Mouse (Mus musculus) liver, embryonic 16.5 days (tissue): Measurements from ENCODE around the gene Slmap. TPM values are rescaled to one million over a fixed set of nuclear protein-coding genes. Genes with fewer than 3 reads are reported as not detected.

ENCODE experiments used
- ATAC-seq: fragments of 200-750 bp; cut with Nextera tagmentation; 2 replicates; pipeline ENCODE4 v1.8.0; 2017; ENCODE audit warnings: low read depth, mild to moderate bottlenecking, moderate number of reproducible peaks, moderate library complexity
- H3K27ac ChIP-seq: fragments of 300-500 bp; sonication (generic); 2 replicates; pipeline ENCODE4 v1.5.1; 2014; ENCODE audit warnings: mild to moderate bottlenecking, low read length
- H3K27me3 ChIP-seq: fragments of 300-500 bp; sonication (generic); 2 replicates; pipeline ENCODE4 v1.6.1; 2014; ENCODE audit warnings: low read depth, low read length, mixed read lengths; ENCODE audit not compliant: control insufficient read depth, insufficient read depth
- H3K36me3 ChIP-seq: fragments of 300-500 bp; sonication (generic); 2 replicates; pipeline ENCODE4 v1.6.1; 2014; ENCODE audit warnings: mild to moderate bottlenecking; ENCODE audit not compliant: control insufficient read depth, insufficient read depth
- H3K4me1 ChIP-seq: fragments of 300-500 bp; sonication (generic); 2 replicates; pipeline ENCODE4 v1.6.1; 2014; ENCODE audit warnings: low read depth, low read length, mixed read lengths; ENCODE audit not compliant: control insufficient read depth
- H3K4me2 ChIP-seq: fragments of 300-500 bp; sonication (generic); 2 replicates; pipeline ENCODE4 v1.6.1; 2014; ENCODE audit warnings: low read depth, low read length, mixed read lengths
- H3K4me3 ChIP-seq: fragments of 300-500 bp; sonication (generic); 2 replicates; pipeline ENCODE4 v1.5.1; 2014; ENCODE audit warnings: low read depth, mild to moderate bottlenecking, low read length
- H3K9ac ChIP-seq: fragments of 300-500 bp; sonication (generic); 2 replicates; pipeline ENCODE4 v1.6.1; 2014; ENCODE audit warnings: low read depth, low read length
- H3K9me3 ChIP-seq: fragments of 300-500 bp; sonication (generic); replicated peaks from 2 replicates; pipeline ENCODE4 v1.6.1; 2016; ENCODE audit warnings: low read length; ENCODE audit not compliant: control insufficient read depth
- WGBS: fragments of 180-500 bp; shearing (Covaris S2); extraction: QIAGEN DNeasy Blood & Tissue Kit; methylation state at CpG from one replicate; pipeline ENCODE4 v1.1.7; 2014; ENCODE audit not compliant: insufficient replicate concordance; 5-methylcytosine and 5-hydroxymethylcytosine counted together
- polyA plus RNA-seq: library from polyadenylated mRNA; unstranded; fragments of >200 nt; fragmentation: Nextera tagmentation; extraction: Ambion mirVana; gene quantifications from 2 replicates; pipeline ENCODE4 v1.2.1, GENCODE M21; 2015

Gene Slmap
- polyA plus RNA-seq, 1 experiment from 2014 or later = 7.5 TPM

- H3K36me3 ChIP-seq = no peaks in the 10 kb centered on the region
- no peak overlapping the region for H3K4me3 ChIP-seq
- no peaks in the 10 kb centered on the region for H3K9me3 ChIP-seq
- H3K9ac ChIP-seq = no peak overlapping the region
- 68% methylated on average over 2 of the region's 2 CpGs for WGBS
- H3K4me1 ChIP-seq = no peaks in the 10 kb centered on the region
- no peak overlapping the region for H3K27ac ChIP-seq
- H3K27me3 ChIP-seq = no peaks in the 10 kb centered on the region
- no peak for ATAC-seq
- H3K4me2 ChIP-seq = no peak overlapping the region
Observed at GRCm38 (mm10) chr14:26562247-26562646, 27.5 kb upstream of the Slmap start.

GRCm38 (mm10) chr14:26558536-26558935 lies 23.8 kb upstream of the Slmap start:
- H3K27me3 ChIP-seq = no peaks in the 10 kb centered on the region
- H3K27ac ChIP-seq = no peak overlapping the region
- no peak overlapping the region for H3K4me2 ChIP-seq
- no peak overlapping the region for H3K4me3 ChIP-seq
- H3K4me1 ChIP-seq = no peaks in the 10 kb centered on the region
- no peak for ATAC-seq
- H3K9ac ChIP-seq = no peak overlapping the region
- 79% methylated on average over 7 of the region's 7 CpGs for WGBS
- no peaks in the 10 kb centered on the region for H3K36me3 ChIP-seq
- H3K9me3 ChIP-seq = no peaks in the 10 kb centered on the region

- 68% methylated on average over 1 of the region's 1 CpGs for WGBS
- no peak overlapping the region for H3K27ac ChIP-seq
- no peak overlapping the region for H3K4me3 ChIP-seq
- no peak overlapping the region for H3K4me2 ChIP-seq
- H3K4me1 ChIP-seq = no peaks in the 10 kb centered on the region
- no peaks in the 10 kb centered on the region for H3K9me3 ChIP-seq
- no peak for ATAC-seq
- H3K9ac ChIP-seq = no peak overlapping the region
- H3K27me3 ChIP-seq = no peaks in the 10 kb centered on the region
- no peaks in the 10 kb centered on the region for H3K36me3 ChIP-seq
Observed at GRCm38 (mm10) chr14:26557581-26557980, 22.9 kb upstream of the Slmap start.

- no peak for ATAC-seq
- H3K4me1 ChIP-seq = no peaks in the 10 kb centered on the region
- no peak overlapping the region for H3K4me2 ChIP-seq
- no peaks in the 10 kb centered on the region for H3K36me3 ChIP-seq
- WGBS = 19% methylated on average over 3 of the region's 3 CpGs
- no peaks in the 10 kb centered on the region for H3K9me3 ChIP-seq
- H3K9ac ChIP-seq = no peak overlapping the region
- H3K4me3 ChIP-seq = no peak overlapping the region
- no peaks in the 10 kb centered on the region for H3K27me3 ChIP-seq
- H3K27ac ChIP-seq = no peak overlapping the region
Observed at GRCm38 (mm10) chr14:26552853-26553252, 18.1 kb upstream of the Slmap start.

GRCm38 (mm10) chr14:26552441-26552840 lies 17.7 kb upstream of the Slmap start:
- Histone ChIP-seq H3K27me3 (no peaks in the 10 kb centered on the region), H3K9ac (no peak overlapping the region), H3K36me3 (no peaks in the 10 kb centered on the region), H3K4me2 (no peak overlapping the region), H3K4me1 (no peaks in the 10 kb centered on the region), H3K9me3 (no peaks in the 10 kb centered on the region), H3K4me3 (no peak overlapping the region), H3K27ac (no peak overlapping the region)
- no peak for ATAC-seq
- WGBS = 34% methylated on average over 2 of the region's 2 CpGs

- Histone ChIP-seq H3K4me2 (no peak overlapping the region), H3K27ac (no peak overlapping the region), H3K9ac (no peak overlapping the region), H3K4me3 (no peak overlapping the region), H3K27me3 (no peaks in the 10 kb centered on the region), H3K4me1 (no peaks in the 10 kb centered on the region), H3K36me3 (no peaks in the 10 kb centered on the region), H3K9me3 (no peaks in the 10 kb centered on the region)
- 81% methylated on average over 8 of the region's 8 CpGs for WGBS
- no peak for ATAC-seq
Observed at GRCm38 (mm10) chr14:26550712-26551111, 16.0 kb upstream of the Slmap start.

GRCm38 (mm10) chr14:26547516-26548488 lies 13.1 kb upstream of the Slmap start:
- Histone ChIP-seq H3K27ac (no peak overlapping the region), H3K9ac (no peak overlapping the region), H3K27me3 (no peaks in the 10 kb centered on the region), H3K4me3 (no peak overlapping the region), H3K4me2 (no peak overlapping the region), H3K4me1 (no peaks in the 10 kb centered on the region), H3K9me3 (no peaks in the 10 kb centered on the region), H3K36me3 (no peaks in the 10 kb centered on the region)
- 65% methylated on average over 10 of the region's 10 CpGs for WGBS
- ATAC-seq = no peak

GRCm38 (mm10) chr14:26542136-26542535 lies 7.4 kb upstream of the Slmap start:
- H3K4me2 ChIP-seq = no peak overlapping the region
- WGBS = 69% methylated on average over 1 of the region's 1 CpGs
- no peaks in the 10 kb centered on the region for H3K36me3 ChIP-seq
- ATAC-seq = no peak
- no peak overlapping the region for H3K9ac ChIP-seq
- H3K4me1 ChIP-seq = no peaks in the 10 kb centered on the region
- H3K27me3 ChIP-seq = no peaks in the 10 kb centered on the region
- no peak overlapping the region for H3K4me3 ChIP-seq
- H3K9me3 ChIP-seq = no peaks in the 10 kb centered on the region
- no peak overlapping the region for H3K27ac ChIP-seq

GRCm38 (mm10) chr14:26540577-26540976 lies 5.8 kb upstream of the Slmap start:
- Histone ChIP-seq H3K36me3 (no peaks in the 10 kb centered on the region), H3K4me2 (no peak overlapping the region), H3K9me3 (no peaks in the 10 kb centered on the region), H3K4me3 (no peak overlapping the region), H3K27ac (no peak overlapping the region), H3K4me1 (no peaks in the 10 kb centered on the region), H3K9ac (no peak overlapping the region), H3K27me3 (no peaks in the 10 kb centered on the region)
- WGBS = 64% methylated on average over 1 of the region's 1 CpGs
- ATAC-seq = no peak
